Comparison of ENCODE assay signal across 18 mouse cellular contexts in genomic region chr4:102774549-102774948, GRCm38 (mm10). TPM values are rescaled to one million over a fixed set of nuclear protein-coding genes. Genes with fewer than 3 reads are reported as not detected.
DNase-seq lines count a peak whose midpoint lies in the region; ATAC-seq and TF ChIP-seq lines count a peak whose summit lies in the region.
"Had no signal": no experiment of that assay in that cellular context is flagged by ENCODE, and none has a peak within 500 bp of the region (broad histone marks: within the 10 kb centered on the region; RNA-seq: fewer than 3 reads in every experiment).

No protein-coding gene starts in this region.

- no peak overlapping the region for H3K4me2 ChIP-seq in intestine, embryonic 14.5 days (ENCODE audit: low read length)
- H3K4me2 ChIP-seq in intestine, embryonic 15.5 days (replicated peaks) = no peak overlapping the region
- H3K4me2 ChIP-seq: embryonic facial prominence, embryonic 12.5 days; forebrain, embryonic 13.5 days; forebrain, embryonic 15.5 days had no signal

- no peak for TF ChIP-seq POLR2A in cerebellum, adult 2 months (IDR thresholded peaks at IDR 0.05; ENCODE audit: borderline replicate concordance, insufficient read depth, low read length)

- H3K4me1 ChIP-seq in cerebellum, adult 2 months (ENCODE audit: control insufficient read depth, insufficient read depth, low read length) = peaks cover 44% of the 10 kb centered on the region
- no peaks in the 10 kb centered on the region for H3K4me1 ChIP-seq in intestine, embryonic 14.5 days (replicated peaks; ENCODE audit: control insufficient read depth, insufficient read depth, low read length)
- H3K4me1 ChIP-seq in intestine, embryonic 15.5 days (replicated peaks) = no peaks in the 10 kb centered on the region
- H3K4me1 ChIP-seq in limb, embryonic 10.5 days = peaks cover 18% of the 10 kb centered on the region
- H3K4me1 ChIP-seq: forebrain, embryonic 15.5 days had no signal

- DNase-seq in cerebellum, adult 2 months = peak in 1 of 2 experiments; percentile 57
- DNase-seq in cerebellum, adult 11-12 months = no peak
- peak; percentile 44 for DNase-seq in cerebellum, adult 9-11 months
- no peak for DNase-seq in cerebellum, postnatal 14 days
- peak; percentile 36 for DNase-seq in intestine, embryonic 14.5 days (ENCODE audit: low spot score)
- DNase-seq in limb, embryonic 10.5 days (ENCODE audit: low spot score) = no peak
- DNase-seq in retina, embryonic 14.5 days (ENCODE audit: low spot score) = no peak
- DNase-seq: adrenal gland, adult 2 months; adrenal gland, postnatal 10 days; adrenal gland, postnatal 25 days; cerebellum, adult 11 months; cerebellum, postnatal 10 days; forebrain, postnatal 0 days had no signal

- H3K36me3 ChIP-seq in intestine, embryonic 14.5 days (ENCODE audit: control insufficient read depth, insufficient read depth, low read length) = no peaks in the 10 kb centered on the region
- no peaks in the 10 kb centered on the region for H3K36me3 ChIP-seq in intestine, embryonic 15.5 days
- H3K36me3 ChIP-seq in limb, embryonic 10.5 days = no peaks in the 10 kb centered on the region
- H3K36me3 ChIP-seq: embryonic facial prominence, embryonic 10.5 days; embryonic facial prominence, embryonic 12.5 days; forebrain, embryonic 15.5 days had no signal

- H3K9ac ChIP-seq in intestine, embryonic 14.5 days (ENCODE audit: low read length) = no peak overlapping the region
- H3K9ac ChIP-seq in intestine, embryonic 15.5 days = no peak overlapping the region
- H3K9ac ChIP-seq: embryonic facial prominence, embryonic 12.5 days; forebrain, embryonic 13.5 days; forebrain, embryonic 15.5 days; forebrain, postnatal 0 days had no signal

- peak overlapping the region; percentile 76 for H3K27ac ChIP-seq in cerebellum, adult 2 months (ENCODE audit: insufficient read depth, low read length)
- H3K27ac ChIP-seq in intestine, embryonic 14.5 days (ENCODE audit: low read depth) = no peak overlapping the region
- no peak overlapping the region for H3K27ac ChIP-seq in intestine, embryonic 15.5 days
- H3K27ac ChIP-seq in limb, embryonic 10.5 days = peak overlapping the region; percentile 64; the same call in 1 of the 2 replicates
- H3K27ac ChIP-seq: embryonic facial prominence, embryonic 10.5 days; embryonic facial prominence, embryonic 12.5 days; forebrain, embryonic 13.5 days; forebrain, embryonic 15.5 days had no signal

- ATAC-seq in intestine, embryonic 14.5 days (replicated peaks; ENCODE audit: low FRiP score, low TSS enrichment, low read depth) = no peak
- ATAC-seq in intestine, embryonic 15.5 days = no peak
- ATAC-seq: forebrain, embryonic 13.5 days; forebrain, embryonic 15.5 days; forebrain, postnatal 0 days had no signal

- 8% methylated on average over 1 of the region's 1 CpGs for WGBS in cerebellum, adult 2 months
- 47% methylated on average over 1 of the region's 1 CpGs for WGBS in intestine, embryonic 14.5 days
- WGBS in intestine, embryonic 15.5 days = 55% methylated on average over 1 of the region's 1 CpGs
- WGBS in limb, embryonic 10.5 days = 43% methylated on average over 1 of the region's 1 CpGs

- H3K4me3 ChIP-seq in cerebellum, adult 2 months (replicated peaks; ENCODE audit: insufficient read depth, low read depth, low read length) = no peak overlapping the region
- H3K4me3 ChIP-seq in intestine, embryonic 14.5 days (ENCODE audit: low read depth, low read length) = no peak overlapping the region
- no peak overlapping the region for H3K4me3 ChIP-seq in intestine, embryonic 15.5 days (replicated peaks)
- no peak overlapping the region for H3K4me3 ChIP-seq in limb, embryonic 10.5 days
- H3K4me3 ChIP-seq: embryonic facial prominence, embryonic 10.5 days; embryonic facial prominence, embryonic 12.5 days; forebrain, embryonic 13.5 days; forebrain, embryonic 15.5 days had no signal

- no peak for TF ChIP-seq CTCF in cerebellum, adult 2 months (IDR thresholded peaks at IDR 0.05; ENCODE audit: borderline replicate concordance, insufficient read depth, low read depth, low read length)

- H3K27me3 ChIP-seq in cerebellum, adult 2 months (ENCODE audit: control insufficient read depth, insufficient read depth, low read length) = no peaks in the 10 kb centered on the region
- H3K27me3 ChIP-seq in intestine, embryonic 14.5 days (replicated peaks; ENCODE audit: control insufficient read depth, insufficient read depth, low read length) = no peaks in the 10 kb centered on the region
- no peaks in the 10 kb centered on the region for H3K27me3 ChIP-seq in intestine, embryonic 15.5 days (replicated peaks)
- no peaks in the 10 kb centered on the region for H3K27me3 ChIP-seq in limb, embryonic 10.5 days (ENCODE audit: low read depth, poor library complexity, severe bottlenecking)
- H3K27me3 ChIP-seq: embryonic facial prominence, embryonic 12.5 days; forebrain, embryonic 13.5 days; forebrain, embryonic 15.5 days had no signal

- H3K9me3 ChIP-seq in intestine, embryonic 14.5 days (ENCODE audit: control insufficient read depth, low read length) = no peaks in the 10 kb centered on the region
- H3K9me3 ChIP-seq in intestine, embryonic 15.5 days = no peaks in the 10 kb centered on the region
- H3K9me3 ChIP-seq in limb, embryonic 10.5 days (replicated peaks) = no peaks in the 10 kb centered on the region
- H3K9me3 ChIP-seq: embryonic facial prominence, embryonic 10.5 days; embryonic facial prominence, embryonic 12.5 days; forebrain, embryonic 13.5 days; forebrain, embryonic 15.5 days had no signal

RNA-seq across cellular contexts. Expression of gene Sgip1, which starts 33.5 kb away (rescaled TPM):
- 69.5 and 71.8 TPM in 2 replicates for polyA plus RNA-seq in cerebellum, adult 2 months (2012; rRNA removed)
- 13.0 and 16.2 TPM in 2 replicates for polyA plus RNA-seq in intestine, embryonic 14.5 days (2014; fragmentation: Nextera tagmentation; extraction: Ambion mirVana)
- polyA plus RNA-seq in intestine, embryonic 15.5 days (2015; fragmentation: Nextera tagmentation; extraction: Ambion mirVana) = 9.9 and 10.1 TPM in 2 replicates
- polyA plus RNA-seq in limb, embryonic 10.5 days (2016; fragmentation: Nextera tagmentation; extraction: Ambion mirVana) = 6.2 and 6.9 TPM in 2 replicates

Comparison
In these comparisons a context has a peak if more than half of its experiments do, and no peak if none do; other contexts are left out.
1. DNase-seq: peak in cerebellum, adult 9-11 months (single experiment) and intestine, embryonic 14.5 days (single experiment); none in cerebellum, adult 11-12 months (single experiment), cerebellum, postnatal 14 days (0 of 2), limb, embryonic 10.5 days (single experiment) and retina, embryonic 14.5 days (single experiment).
2. H3K27ac ChIP-seq: peak in cerebellum, adult 2 months (single experiment) and limb, embryonic 10.5 days (single experiment); none in intestine, embryonic 14.5 days (single experiment) and intestine, embryonic 15.5 days (single experiment).